Mouse (Mus musculus) liver, embryonic 14.5 days (tissue): Measurements from ENCODE around the gene Plagl2. TPM values are rescaled to one million over a fixed set of nuclear protein-coding genes. Genes with fewer than 3 reads are reported as not detected.

ENCODE experiments used
- ATAC-seq: fragments of 200-750 bp; cut with Nextera tagmentation; 2 replicates; pipeline ENCODE4 v1.8.0; 2017; ENCODE audit warnings: moderate number of reproducible peaks, mild to moderate bottlenecking, moderate library complexity; ENCODE audit not compliant: insufficient read depth
- DNase-seq, 3 experiments: peaks; one replicate each; pipeline ENCODE4 v3.0.0-alpha.2; 2012 to 2013; ENCODE audit warnings: low read depth in 3 of 3, low spot score in 3 of 3
- H3K27ac ChIP-seq: fragments of 300-500 bp; sonication (generic); 2 replicates; pipeline ENCODE4 v1.5.1; 2014; ENCODE audit warnings: moderate library complexity, mild to moderate bottlenecking, control low read depth, inconsistent platforms
- H3K27me3 ChIP-seq: fragments of 300-500 bp; sonication (generic); 2 replicates; pipeline ENCODE4 v1.6.1; 2014; ENCODE audit warnings: mild to moderate bottlenecking, low read length, moderate library complexity; ENCODE audit not compliant: control insufficient read depth, insufficient read depth
- H3K36me3 ChIP-seq: fragments of 300-500 bp; sonication (generic); replicated peaks from 2 replicates; pipeline ENCODE4 v1.6.1; 2014; ENCODE audit warnings: low read depth; ENCODE audit not compliant: control insufficient read depth, insufficient read depth
- H3K4me1 ChIP-seq, 2 experiments: fragments of 200-500 bp in 1 of 2; fragments of 300-500 bp in 1 of 2; sonication (generic) in 1 of 2; replicated peaks; 2 replicates each; pipeline ENCODE4 v1.6.1; 2012 to 2014; ENCODE audit warnings: antibody characterized with exemption in 1 of 2, inconsistent platforms in 1 of 2, low read length in 1 of 2; ENCODE audit not compliant: control insufficient read depth in 2 of 2, insufficient read depth in 2 of 2
- H3K4me2 ChIP-seq: fragments of 300-500 bp; sonication (generic); 2 replicates; pipeline ENCODE4 v1.6.1; 2014; ENCODE audit warnings: low read depth, mild to moderate bottlenecking, control low read depth, moderate library complexity
- H3K4me3 ChIP-seq, 2 experiments: fragments of 200-500 bp in 1 of 2; fragments of 300-500 bp in 1 of 2; sonication (generic) in 1 of 2; 2 replicates each; pipeline ENCODE4 v1.5.1; 2012 to 2014; ENCODE audit warnings: low read depth in 2 of 2, low read length in 2 of 2, mild to moderate bottlenecking in 2 of 2, control low read depth in 1 of 2, inconsistent platforms in 1 of 2, moderate library complexity in 1 of 2; ENCODE audit not compliant: insufficient read depth in 1 of 2
- H3K9ac ChIP-seq: fragments of 300-500 bp; sonication (generic); replicated peaks from 2 replicates; pipeline ENCODE4 v1.6.1; 2014; ENCODE audit warnings: mild to moderate bottlenecking, control low read depth, moderate library complexity
- H3K9me3 ChIP-seq: fragments of 300-500 bp; sonication (generic); 2 replicates; pipeline ENCODE4 v1.6.1; 2016; ENCODE audit warnings: low read length, mixed read lengths; ENCODE audit not compliant: control insufficient read depth
- CTCF ChIP-seq: IDR thresholded peaks from 2 replicates; pipeline ENCODE4 v1.5.1; 2016; ENCODE audit warnings: antibody characterized with exemption, low read depth, control low read depth
- EP300 ChIP-seq: IDR thresholded peaks from 2 replicates; pipeline ENCODE4 v1.6.1; 2016; ENCODE audit warnings: antibody characterized with exemption, low read depth
- WGBS: fragments of 180-500 bp; shearing (Covaris S2); extraction: QIAGEN DNeasy Blood & Tissue Kit; methylation state at CpG from one replicate; pipeline ENCODE4 v1.1.7; 2014; ENCODE audit not compliant: insufficient replicate concordance; 5-methylcytosine and 5-hydroxymethylcytosine counted together
- polyA plus RNA-seq, 2 experiments: library from polyadenylated mRNA; depleted of rRNA in 1 of 2; stranded (reverse) in 1 of 2; unstranded in 1 of 2; fragments of >200 nt; fragmentation: Nextera tagmentation in 1 of 2; extraction: Ambion mirVana in 1 of 2; gene quantifications; 2 replicates each; pipeline versions ENCODE4 v1.2.1 to v1.2.3; 2012 to 2014

Gene Plagl2
- polyA plus RNA-seq, 2 experiments, result 14.5 to 23.9 TPM

- no peaks in the 10 kb centered on the region for H3K9me3 ChIP-seq
- no peak for ATAC-seq
- peaks cover 0 to 5% of the 10 kb centered on the region in 2 experiments; a peak in 1 of 4 replicates for H3K4me1 ChIP-seq
- DNase-seq, result no peak
- TF ChIP-seq CTCF, result no peak
- TF ChIP-seq EP300, result no peak
- H3K27ac ChIP-seq, result no peak overlapping the region
- peaks cover 27% of the 10 kb centered on the region for H3K36me3 ChIP-seq
- H3K4me3 ChIP-seq, result no peak overlapping the region
- no peak overlapping the region for H3K9ac ChIP-seq
- WGBS, result 81% methylated on average over 3 of the region's 3 CpGs
- H3K4me2 ChIP-seq, result no peak overlapping the region
- H3K27me3 ChIP-seq, result no peaks in the 10 kb centered on the region
Measured at GRCm38 (mm10) chr2:153179961-153180360, 61.3 kb downstream of the Plagl2 start.

- no peak overlapping the region for H3K27ac ChIP-seq
- no peaks in the 10 kb centered on the region for H3K9me3 ChIP-seq
- TF ChIP-seq CTCF (no peak), EP300 (no peak)
- WGBS, result 80% methylated on average over 10 of the region's 10 CpGs
- no peak for DNase-seq
- H3K36me3 ChIP-seq, result peaks cover 27% of the 10 kb centered on the region
- H3K9ac ChIP-seq, result no peak overlapping the region
- no peak overlapping the region for H3K4me3 ChIP-seq
- no peaks in the 10 kb centered on the region for H3K27me3 ChIP-seq
- H3K4me2 ChIP-seq, result no peak overlapping the region
- H3K4me1 ChIP-seq, result peaks cover 0 to 5% of the 10 kb centered on the region in 2 experiments; a peak in 1 of 4 replicates
- ATAC-seq, result no peak
Measured at GRCm38 (mm10) chr2:153179126-153179860, 61.9 kb downstream of the Plagl2 start.

Other genes starting within 250 kb of the Plagl2 start
- 20.6 and 26.9 TPM in 2 replicates for gene Pdrg1, start 226.0 kb downstream of the Plagl2 start, polyA plus RNA-seq (2012; rRNA removed)
- 21.5 and 23.0 TPM in 2 replicates for gene Pdrg1, start 226.0 kb downstream of the Plagl2 start, polyA plus RNA-seq (2014; fragmentation: Nextera tagmentation; extraction: Ambion mirVana)
- not detected in 2 replicates for gene Xkr7, start 209.6 kb downstream of the Plagl2 start, polyA plus RNA-seq (2012; rRNA removed)
- gene Xkr7, start 209.6 kb downstream of the Plagl2 start, polyA plus RNA-seq (2014; fragmentation: Nextera tagmentation; extraction: Ambion mirVana), result not detected in 2 replicates
- gene Ccm2l, start 175.5 kb downstream of the Plagl2 start, polyA plus RNA-seq (2012; rRNA removed), result 2.1 and 2.2 TPM in 2 replicates
- 0.71 and 0.81 TPM in 2 replicates for gene Ccm2l, start 175.5 kb downstream of the Plagl2 start, polyA plus RNA-seq (2014; fragmentation: Nextera tagmentation; extraction: Ambion mirVana)
- 5.9 and 6.0 TPM in 2 replicates for gene Hck, start 133.0 kb downstream of the Plagl2 start, polyA plus RNA-seq (2012; rRNA removed)
- gene Hck, start 133.0 kb downstream of the Plagl2 start, polyA plus RNA-seq (2014; fragmentation: Nextera tagmentation; extraction: Ambion mirVana), result 6.9 and 7.8 TPM in 2 replicates
- 13.0 TPM in 2 replicates for gene Tm9sf4, start 80.1 kb downstream of the Plagl2 start, polyA plus RNA-seq (2012; rRNA removed)
- gene Tm9sf4, start 80.1 kb downstream of the Plagl2 start, polyA plus RNA-seq (2014; fragmentation: Nextera tagmentation; extraction: Ambion mirVana), result 23.7 and 32.4 TPM in 2 replicates
- gene Tspyl3, start 16.0 kb downstream of the Plagl2 start, polyA plus RNA-seq (2012; rRNA removed), result 2.1 and 2.3 TPM in 2 replicates
- gene Tspyl3, start 16.0 kb downstream of the Plagl2 start, polyA plus RNA-seq (2014; fragmentation: Nextera tagmentation; extraction: Ambion mirVana), result 1.6 and 2.5 TPM in 2 replicates
- 6.1 and 6.8 TPM in 2 replicates for gene Pofut1, start 107 bp upstream of the Plagl2 start, polyA plus RNA-seq (2012; rRNA removed)
- gene Pofut1, start 107 bp upstream of the Plagl2 start, polyA plus RNA-seq (2014; fragmentation: Nextera tagmentation; extraction: Ambion mirVana), result 3.2 and 3.7 TPM in 2 replicates
- 2.0 and 2.5 TPM in 2 replicates for gene Kif3b, start 50.0 kb upstream of the Plagl2 start, polyA plus RNA-seq (2012; rRNA removed)
- 1.4 and 1.8 TPM in 2 replicates for gene Kif3b, start 50.0 kb upstream of the Plagl2 start, polyA plus RNA-seq (2014; fragmentation: Nextera tagmentation; extraction: Ambion mirVana)
- gene Asxl1, start 104.4 kb upstream of the Plagl2 start, polyA plus RNA-seq (2012; rRNA removed), result 6.4 and 7.7 TPM in 2 replicates
- gene Asxl1, start 104.4 kb upstream of the Plagl2 start, polyA plus RNA-seq (2014; fragmentation: Nextera tagmentation; extraction: Ambion mirVana), result 6.4 and 6.5 TPM in 2 replicates